Mouse (Mus musculus) olfactory bulb, adult 2 months (tissue): ENCODE measurements at regions not wholly inside any gene's neighbourhood (a gene's known extent, or its start where the extent isn't known, plus 50 kb on each side); places are given as distances from the start of the nearest gene placed in this dataset.

Source experiments
- H3K27ac ChIP-seq: fragments of 200-500 bp; 2 replicates; pipeline ENCODE4 v1.5.1; 2012; ENCODE audit warnings: low read depth, low read length; ENCODE audit not compliant: insufficient read depth
- H3K4me1 ChIP-seq: fragments of 200-500 bp; 2 replicates; pipeline ENCODE4 v1.6.1; 2012; ENCODE audit warnings: low read length; ENCODE audit not compliant: control insufficient read depth, insufficient read depth
- H3K4me3 ChIP-seq: fragments of 200-500 bp; 2 replicates; pipeline ENCODE4 v1.5.1; 2012; ENCODE audit warnings: mild to moderate bottlenecking, low read depth, low read length, moderate library complexity; ENCODE audit not compliant: insufficient read depth
- CTCF ChIP-seq: fragments of 200-500 bp; IDR thresholded peaks from 2 replicates; pipeline ENCODE4 v1.5.1; 2012; ENCODE audit warnings: low read depth, mild to moderate bottlenecking, low read length, moderate library complexity; ENCODE audit not compliant: insufficient read depth
- POLR2A ChIP-seq: fragments of 200-500 bp; IDR thresholded peaks from 2 replicates; pipeline ENCODE4 v1.6.1; 2012; ENCODE audit warnings: mild to moderate bottlenecking, low read depth, low read length, moderate library complexity; ENCODE audit not compliant: insufficient read depth
- WGBS: fragments of 180-500 bp; shearing (Covaris S2); methylation state at CpG from one replicate; pipeline ENCODE4 v1.1.7; 2018; 5-methylcytosine and 5-hydroxymethylcytosine counted together

- TF ChIP-seq CTCF (no peak), POLR2A (no peak)
- Histone ChIP-seq H3K4me3 (no peak overlapping the region), H3K27ac (no peak overlapping the region), H3K4me1 (no peaks in the 10 kb centered on the region)
- 90% methylated on average over 6 of the region's 6 CpGs for WGBS
Measured at GRCm38 (mm10) chr16:78637452-78637851, 60.9 kb upstream of the D16Ertd472e start.

GRCm38 (mm10) chr16:78637015-78637414 lies 60.5 kb upstream of the D16Ertd472e start:
- WGBS: 44% methylated on average over 5 of the region's 5 CpGs
- H3K27ac ChIP-seq: no peak overlapping the region
- H3K4me3 ChIP-seq: no peak overlapping the region
- no peaks in the 10 kb centered on the region for H3K4me1 ChIP-seq
- TF ChIP-seq POLR2A (no peak), CTCF (no peak)

DNA sequence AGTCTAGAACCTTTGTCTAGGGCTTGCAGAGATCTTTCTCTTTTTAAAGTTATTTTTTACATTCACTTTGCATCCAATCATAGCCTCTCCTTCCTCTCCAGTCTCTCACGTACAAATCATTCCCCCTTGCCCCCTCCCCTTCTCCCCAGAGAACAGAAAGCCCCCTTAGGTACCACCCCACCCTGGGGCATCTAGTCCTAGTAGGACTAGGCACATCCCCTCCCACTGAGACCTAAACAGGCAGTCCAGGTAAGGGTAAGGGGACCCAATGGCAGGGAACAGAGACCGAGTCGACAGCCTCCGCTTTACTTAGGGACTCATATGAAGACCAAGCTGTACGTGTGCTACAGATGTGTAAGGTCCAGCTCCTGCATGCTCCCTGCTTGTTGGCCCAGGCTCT lies 59.3 kb upstream of the D16Ertd472e start:
- H3K27ac ChIP-seq: no peak overlapping the region
- H3K4me1 ChIP-seq: no peaks in the 10 kb centered on the region
- TF ChIP-seq CTCF (no peak), POLR2A (no peak)
- H3K4me3 ChIP-seq: no peak overlapping the region
- WGBS: 86% methylated on average over 5 of the region's 5 CpGs

DNA sequence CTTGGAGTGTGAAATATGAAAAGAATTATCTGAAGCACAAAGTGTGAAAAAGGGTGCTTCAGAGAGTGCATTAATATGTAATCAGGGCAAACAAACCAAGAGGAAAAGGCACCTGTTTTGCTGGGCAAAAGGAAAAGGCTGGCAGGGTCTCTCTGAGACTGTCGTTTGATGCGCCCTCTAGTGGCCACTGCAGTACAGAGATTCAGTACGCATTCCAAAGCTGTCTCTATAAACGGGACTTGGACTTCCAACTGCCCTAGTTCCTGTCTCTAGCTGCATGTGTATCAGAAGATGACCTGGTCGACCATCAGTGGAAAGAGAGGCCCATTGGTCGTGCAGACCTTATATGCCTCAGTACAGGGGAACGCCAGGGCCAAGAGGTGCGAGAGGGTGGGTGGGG lies 58.7 kb upstream of the D16Ertd472e start:
- H3K4me1 ChIP-seq: no peaks in the 10 kb centered on the region
- TF ChIP-seq POLR2A (no peak), CTCF (0 out of 2 replicates have a peak, but pooled peaks have one; percentile 22)
- no peak overlapping the region for H3K27ac ChIP-seq
- no peak overlapping the region for H3K4me3 ChIP-seq
- WGBS: 22% methylated on average over 8 of the region's 8 CpGs

GRCm38 (mm10) chr16:78631797-78632196 lies 55.3 kb upstream of the D16Ertd472e start:
- Histone ChIP-seq H3K4me3 (no peak overlapping the region), H3K4me1 (no peaks in the 10 kb centered on the region), H3K27ac (no peak overlapping the region)
- TF ChIP-seq CTCF (no peak), POLR2A (no peak)
- WGBS: 87% methylated on average over 5 of the region's 5 CpGs

GRCm38 (mm10) chr16:78626803-78627202 lies 50.3 kb upstream of the D16Ertd472e start:
- Histone ChIP-seq H3K4me1 (no peaks in the 10 kb centered on the region), H3K27ac (no peak overlapping the region), H3K4me3 (no peak overlapping the region)
- TF ChIP-seq POLR2A: no peak
- TF ChIP-seq CTCF: no peak
- 55% methylated on average over 2 of the region's 2 CpGs for WGBS
